Mouse (Mus musculus) cerebellum, postnatal 10 days (tissue): Measurements from ENCODE around the gene Apobec3.
A peak's percentile ranks its signal among the peaks of the same experiment; 100 is the strongest.

ENCODE experiments used
- DNase-seq, 2 experiments: peaks; one replicate each; pipeline ENCODE4 v3.0.0; 2021; ENCODE audit warnings: mixed read lengths in 2 of 2

The Apobec3 gene

GRCm38 (mm10) chr15:79891436-79892212, at the start of gene Apobec3:
TSS of gene Apobec3 (plus strand) at chr15:79891659.
- DNase-seq, result peak; percentile 78 to 85

GRCm38 (mm10) chr15:79842985-79843384, 48.5 kb upstream of the Apobec3 start:
- no peak for DNase-seq

GRCm38 (mm10) chr15:79845986-79846385, 45.5 kb upstream of the Apobec3 start:
- peak; percentile 12 to 16 for DNase-seq

- DNase-seq, result peak; percentile 62 to 64
Measured at GRCm38 (mm10) chr15:79847100-79847499, 44.4 kb upstream of the Apobec3 start.

- DNase-seq, result no peak
Measured at GRCm38 (mm10) chr15:79850143-79850542, 41.3 kb upstream of the Apobec3 start.

- no peak for DNase-seq
Measured at GRCm38 (mm10) chr15:79858979-79859378, 32.5 kb upstream of the Apobec3 start.

GRCm38 (mm10) chr15:79859821-79860220, 31.6 kb upstream of the Apobec3 start:
- peak in 1 of 2 experiments; percentile 43 for DNase-seq

- DNase-seq, result no peak
Measured at GRCm38 (mm10) chr15:79867260-79868002, 24.0 kb upstream of the Apobec3 start.

- no peak for DNase-seq
Measured at GRCm38 (mm10) chr15:79873545-79873944, 17.9 kb upstream of the Apobec3 start.

- no peak for DNase-seq
Measured at GRCm38 (mm10) chr15:79873995-79874394, 17.5 kb upstream of the Apobec3 start.

GRCm38 (mm10) chr15:79875261-79875995, 16.0 kb upstream of the Apobec3 start:
- peak; percentile 62 to 74 for DNase-seq

- peak in 1 of 2 experiments; percentile 26 for DNase-seq
Measured at GRCm38 (mm10) chr15:79878725-79879136, 12.7 kb upstream of the Apobec3 start.

- DNase-seq, result peak; percentile 94
Measured at GRCm38 (mm10) chr15:79879319-79879718, 12.1 kb upstream of the Apobec3 start.

GRCm38 (mm10) chr15:79880477-79880876, 11.0 kb upstream of the Apobec3 start:
- DNase-seq, result no peak

GRCm38 (mm10) chr15:79882623-79883267, 8.7 kb upstream of the Apobec3 start:
- DNase-seq, result peak; percentile 63 to 73

- peak; percentile 97 for DNase-seq
Measured at GRCm38 (mm10) chr15:79883352-79883822, 8.1 kb upstream of the Apobec3 start.

- no peak for DNase-seq
Measured at GRCm38 (mm10) chr15:79884820-79885219, 6.6 kb upstream of the Apobec3 start.

- peak; percentile 51 to 60 for DNase-seq
Measured at GRCm38 (mm10) chr15:79892213-79892541, 718 bp downstream of the Apobec3 start.

- DNase-seq, result no peak
Measured at GRCm38 (mm10) chr15:79892995-79893823, 1.8 kb downstream of the Apobec3 start.

- DNase-seq, result no peak
Measured at GRCm38 (mm10) chr15:79893824-79894123, 2.3 kb downstream of the Apobec3 start.

GRCm38 (mm10) chr15:79894343-79894742, 2.9 kb downstream of the Apobec3 start:
- DNase-seq, result no peak
